Mouse (Mus musculus): ENCODE results near the gene Ubr3. TPM values are rescaled to one million over a fixed set of nuclear protein-coding genes. Genes with fewer than 3 reads are reported as not detected.

The Ubr3 gene
- total and polyA plus RNA-seq, 3 experiments, result 16.0 to 35.8 (median 17.9) TPM

GRCm38 (mm10) chr2:69974896-69975295 is 77.8 kb downstream of the Ubr3 start:
- Histone ChIP-seq H3K27me3 (replicated peaks) (no peaks in the 10 kb centered on the region), H3K9me3 (replicated peaks; ENCODE audit: low read length) (no peaks in the 10 kb centered on the region), H3K9ac (ENCODE audit: insufficient read depth, low read depth) (no peak overlapping the region), H3K4me1 (ENCODE audit: control insufficient read depth in 1 of 2, insufficient read depth in 2 of 2) (no peaks in the 10 kb centered on the region), H3K4me3 (replicated peaks in 1 of 3; ENCODE audit: low read depth in 2 of 3, low read length in 2 of 3, poor library complexity in 1 of 3) (no peak overlapping the region), H3K79me2 (replicated peaks; ENCODE audit: control insufficient read depth, extremely low read depth, insufficient read depth, poor library complexity, severe bottlenecking) (no peaks in the 10 kb centered on the region), H3K4me2 (ENCODE audit: insufficient read depth, low read depth, poor library complexity, severe bottlenecking) (no peak overlapping the region), H3K27ac (ENCODE audit: insufficient read depth, low read depth) (no peak overlapping the region), H3K36me3 (replicated peaks in 1 of 2; ENCODE audit: control insufficient read depth in 1 of 2, insufficient read depth in 1 of 2, low read length in 1 of 2) (peaks cover 22 to 54% of the 10 kb centered on the region in 2 experiments)
- dilution Hi-C loops (cut with MboI; ENCODE audit: extremely low pct_ligation_motif_present, extremely low pct_unique_long_range_greater_than_20kb, low sequenced_read_pairs), result no loop called here
- no peak for DNase-seq (ENCODE audit: extremely low read depth)
- no peak for TF ChIP-seq ZNF384 (IDR thresholded peaks at IDR 0.05; ENCODE audit: low read depth, low read length)
- no peak for TF ChIP-seq ZMIZ1 (IDR thresholded peaks at IDR 0.05; ENCODE audit: low read depth, low read length)
- TF ChIP-seq POLR2A (IDR thresholded peaks at IDR 0.05; ENCODE audit: low read depth, low read length), result no peak
- TF ChIP-seq NELFE (IDR thresholded peaks at IDR 0.05; ENCODE audit: low read depth, low read length), result no peak
- TF ChIP-seq USF1 (IDR thresholded peaks at IDR 0.05; ENCODE audit: low read depth, low read length), result no peak
- TF ChIP-seq SMC3 (IDR thresholded peaks at IDR 0.05; ENCODE audit: low read depth, low read length), result no peak
- TF ChIP-seq CHD1 (IDR thresholded peaks at IDR 0.05; ENCODE audit: low read depth, low read length), result no peak
- no peak for TF ChIP-seq MAZ (IDR thresholded peaks at IDR 0.05; ENCODE audit: low read depth, low read length)
- no peak for TF ChIP-seq E2F4 (IDR thresholded peaks at IDR 0.05; ENCODE audit: insufficient replicate concordance, low read depth, low read length)
- TF ChIP-seq ZKSCAN1 (IDR thresholded peaks at IDR 0.05; ENCODE audit: borderline replicate concordance, low read depth, low read length), result no peak
- TF ChIP-seq IRF4 (IDR thresholded peaks at IDR 0.05; ENCODE audit: low read depth, low read length), result no peak
- TF ChIP-seq JUN (IDR thresholded peaks at IDR 0.05; ENCODE audit: insufficient read depth, low read depth, low read length), result no peak
- TF ChIP-seq GABPA (IDR thresholded peaks at IDR 0.05; ENCODE audit: insufficient replicate concordance, low read depth, low read length), result no peak
- TF ChIP-seq MYC (IDR thresholded peaks at IDR 0.05; ENCODE audit: low read depth, low read length), result no peak
- TF ChIP-seq UBTF (IDR thresholded peaks at IDR 0.05; ENCODE audit: low read depth, low read length), result no peak
- TF ChIP-seq RAD21 (IDR thresholded peaks at IDR 0.05; ENCODE audit: low read depth, low read length), result no peak
- no peak for TF ChIP-seq MAFK (IDR thresholded peaks at IDR 0.05; ENCODE audit: insufficient replicate concordance, low read length)
- in situ Hi-C loops (cut with MboI; ENCODE audit: low pct_ligation_motif_present, low pct_unique_long_range_greater_than_20kb, low sequenced_read_pairs), result no loop called here

DNA sequence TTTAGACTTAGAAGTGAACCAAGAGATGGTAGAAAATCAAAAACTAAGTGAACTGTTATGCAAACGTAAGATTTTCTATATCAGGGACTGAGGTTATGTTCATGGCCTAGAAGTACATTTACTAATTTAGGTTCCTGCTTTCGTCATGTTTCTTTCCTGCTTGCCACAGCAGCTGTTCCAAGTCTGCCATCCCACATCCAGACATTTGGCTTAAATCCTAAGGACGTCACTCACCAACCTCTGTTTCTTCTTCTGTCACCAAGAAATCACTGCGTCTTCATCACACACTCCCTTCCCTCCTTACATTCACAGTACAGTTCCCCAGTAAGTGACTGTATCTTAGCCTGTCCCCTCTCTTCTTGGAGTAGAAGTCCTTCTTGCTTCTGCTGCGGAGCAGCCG is 92.2 kb downstream of the Ubr3 start:
- TF ChIP-seq HCFC1 (IDR thresholded peaks at IDR 0.05; ENCODE audit: low read depth, low read length), result no peak
- TF ChIP-seq SMC3 (IDR thresholded peaks at IDR 0.05; ENCODE audit: low read depth, low read length), result no peak
- no peak for TF ChIP-seq IRF4 (IDR thresholded peaks at IDR 0.05; ENCODE audit: low read depth, low read length)
- TF ChIP-seq GABPA (IDR thresholded peaks at IDR 0.05; ENCODE audit: insufficient replicate concordance, low read depth, low read length), result no peak
- TF ChIP-seq JUND (conservative IDR thresholded peaks at IDR 0.05; ENCODE audit: low read depth, low read length), result no peak
- no peak for TF ChIP-seq RAD21 (IDR thresholded peaks at IDR 0.05; ENCODE audit: low read depth, low read length)
- TF ChIP-seq MYC (IDR thresholded peaks at IDR 0.05; ENCODE audit: low read depth, low read length), result no peak
- no peak for TF ChIP-seq UBTF (IDR thresholded peaks at IDR 0.05; ENCODE audit: low read depth, low read length)
- TF ChIP-seq BHLHE40 (IDR thresholded peaks at IDR 0.05; ENCODE audit: low read depth, low read length), result no peak
- TF ChIP-seq CHD2 (IDR thresholded peaks at IDR 0.05; ENCODE audit: low read length), result no peak
- Histone ChIP-seq H3K27ac (ENCODE audit: insufficient read depth, low read depth) (no peak overlapping the region), H3K27me3 (replicated peaks) (no peaks in the 10 kb centered on the region), H3K9ac (ENCODE audit: insufficient read depth, low read depth) (no peak overlapping the region), H3K9me3 (replicated peaks; ENCODE audit: low read length) (no peaks in the 10 kb centered on the region), H3K4me2 (ENCODE audit: insufficient read depth, low read depth, poor library complexity, severe bottlenecking) (no peak overlapping the region), H3K79me2 (replicated peaks; ENCODE audit: control insufficient read depth, extremely low read depth, insufficient read depth, poor library complexity, severe bottlenecking) (no peaks in the 10 kb centered on the region), H3K4me1 (ENCODE audit: control insufficient read depth in 1 of 2, insufficient read depth in 2 of 2) (peaks cover 3 to 29% of the 10 kb centered on the region in 2 experiments; a peak in 3 of 4 replicates), H3K4me3 (replicated peaks in 1 of 3; ENCODE audit: low read depth in 2 of 3, low read length in 2 of 3, poor library complexity in 1 of 3) (no peak overlapping the region), H3K36me3 (replicated peaks in 1 of 2; ENCODE audit: control insufficient read depth in 1 of 2, insufficient read depth in 1 of 2, low read length in 1 of 2) (peaks cover 32 to 53% of the 10 kb centered on the region in 2 experiments)
- DNase-seq (ENCODE audit: extremely low read depth), result no peak
- in situ Hi-C loops (cut with MboI; ENCODE audit: low pct_ligation_motif_present, low pct_unique_long_range_greater_than_20kb, low sequenced_read_pairs), result no loop called here
- dilution Hi-C loops (cut with MboI; ENCODE audit: extremely low pct_ligation_motif_present, extremely low pct_unique_long_range_greater_than_20kb, low sequenced_read_pairs), result no loop called here
